Mouse (Mus musculus): Measurements from ENCODE around the gene Gm5152.

- TF ChIP-seq GATA1 (IDR thresholded peaks at IDR 0.05; ENCODE audit: low read length) (no peak), TAL1 (IDR thresholded peaks at IDR 0.05; ENCODE audit: low read length) (no peak)
Measured at GRCm38 (mm10) chr5:10203067-10203466, 43.3 kb downstream of the Gm5152 start.
